Mouse (Mus musculus) ES-E14 (cell line): Measurements from ENCODE around the gene Dagla. TPM values are rescaled to one million over a fixed set of nuclear protein-coding genes. Genes with fewer than 3 reads are reported as not detected.

Experiments used
- DNase-seq: peaks from one replicate; pipeline ENCODE4 v3.0.0-alpha.2; 2013; ENCODE audit warnings: low read depth, low spot score
- H3K27ac ChIP-seq: 2 replicates; pipeline ENCODE4 v1.5.1; 2012; ENCODE audit warnings: low read depth, mild to moderate bottlenecking, low read length, moderate library complexity, mixed read lengths; ENCODE audit not compliant: poor library complexity, insufficient read depth, severe bottlenecking
- H3K36me3 ChIP-seq: 2 replicates; pipeline ENCODE4 v1.6.1; 2012; ENCODE audit warnings: mild to moderate bottlenecking, low read length, moderate library complexity, mixed read lengths; ENCODE audit not compliant: control insufficient read depth, poor library complexity, insufficient read depth, severe bottlenecking
- H3K4me1 ChIP-seq, 2 experiments: fragments of 150-350 bp in 1 of 2; sonication (generic) in 1 of 2; 2 replicates each; pipeline ENCODE4 v1.6.1; 2012; ENCODE audit warnings: low read length in 2 of 2, mild to moderate bottlenecking in 1 of 2, mixed read lengths in 1 of 2; ENCODE audit not compliant: control insufficient read depth in 2 of 2, insufficient read depth in 2 of 2, poor library complexity in 1 of 2
- H3K4me3 ChIP-seq, 2 experiments: fragments of 150-350 bp in 1 of 2; sonication (generic) in 1 of 2; 2 replicates each; pipeline ENCODE4 v1.5.1; 2012; ENCODE audit warnings: low read length in 2 of 2, low read depth in 1 of 2, mild to moderate bottlenecking in 1 of 2, mixed read lengths in 1 of 2; ENCODE audit not compliant: insufficient read depth in 1 of 2, poor library complexity in 1 of 2, severe bottlenecking in 1 of 2
- H3K9ac ChIP-seq: 2 replicates; pipeline ENCODE4 v1.6.1; 2012; ENCODE audit warnings: low read depth, mild to moderate bottlenecking, low read length, mixed read lengths; ENCODE audit not compliant: poor library complexity, insufficient read depth, severe bottlenecking
- H3K9me3 ChIP-seq: fragments of 150-350 bp; sonication (generic); 2 replicates; pipeline ENCODE4 v1.6.1; 2012; ENCODE audit warnings: low read depth, mild to moderate bottlenecking, low read length; ENCODE audit not compliant: control insufficient read depth, insufficient read depth
- CHD2 ChIP-seq: IDR thresholded peaks from 2 replicates; pipeline ENCODE4 v1.6.1; 2014; ENCODE audit warnings: mild to moderate bottlenecking, low read depth, low read length, inconsistent platforms
- HCFC1 ChIP-seq: IDR thresholded peaks from 2 replicates; pipeline ENCODE4 v1.6.1; 2012; ENCODE audit warnings: low read length, inconsistent platforms, borderline replicate concordance; ENCODE audit not compliant: insufficient read depth
- MAFK ChIP-seq: IDR thresholded peaks from 2 replicates; pipeline ENCODE4 v1.6.1; 2014; ENCODE audit warnings: mild to moderate bottlenecking, low read depth, low read length, inconsistent platforms; ENCODE audit not compliant: insufficient read depth
- ZC3H11A ChIP-seq: IDR thresholded peaks from 2 replicates; pipeline ENCODE4 v1.6.1; 2012; ENCODE audit warnings: low read depth, mild to moderate bottlenecking, inconsistent platforms, low read length, borderline replicate concordance
- ZNF384 ChIP-seq: IDR thresholded peaks from 2 replicates; pipeline ENCODE4 v1.6.1; 2012; ENCODE audit warnings: low read depth, low read length, inconsistent platforms
- in situ Hi-C, 2 experiments: fragments of 600-800 bp; cut with MboI; formaldehyde crosslinking; loops; one replicate each; pipeline ENCODE4 v1.15.1; 2025; ENCODE audit warnings: low sequenced_read_pairs in 2 of 2, inconsistent platforms in 1 of 2; ENCODE audit not compliant: unreplicated experiment in 2 of 2
- total RNA-seq: library from RNA; depleted of rRNA; stranded (reverse); fragments of 300-350 nt; gene quantifications from 2 replicates; pipeline ENCODE4 v1.2.3, GENCODE M21; 2012

Gene Dagla
- total RNA-seq, 1 experiment = 1.2 TPM

- H3K9ac ChIP-seq = peak overlapping the region; percentile 99; the same call in 1 of the 2 replicates
- H3K4me1 ChIP-seq = no peaks in the 10 kb centered on the region; a peak in 2 of 4 replicates
- DNase-seq = no peak
- TF ChIP-seq MAFK = no peak
- no peak for TF ChIP-seq HCFC1
- no peak for TF ChIP-seq CHD2
- peak; percentile 87 for TF ChIP-seq ZNF384
- TF ChIP-seq ZC3H11A = no peak
- H3K27ac ChIP-seq = no peak overlapping the region; the same call in 1 of the 2 replicates
- no peaks in the 10 kb centered on the region for H3K9me3 ChIP-seq
- peak overlapping the region; percentile 70 to 95 for H3K4me3 ChIP-seq
- in situ Hi-C loops = no loop called here
- peaks cover 42% of the 10 kb centered on the region for H3K36me3 ChIP-seq
Measured at GRCm38 (mm10) chr19:10204616-10205001, 100.1 kb downstream of the Dagla start.

DNA sequence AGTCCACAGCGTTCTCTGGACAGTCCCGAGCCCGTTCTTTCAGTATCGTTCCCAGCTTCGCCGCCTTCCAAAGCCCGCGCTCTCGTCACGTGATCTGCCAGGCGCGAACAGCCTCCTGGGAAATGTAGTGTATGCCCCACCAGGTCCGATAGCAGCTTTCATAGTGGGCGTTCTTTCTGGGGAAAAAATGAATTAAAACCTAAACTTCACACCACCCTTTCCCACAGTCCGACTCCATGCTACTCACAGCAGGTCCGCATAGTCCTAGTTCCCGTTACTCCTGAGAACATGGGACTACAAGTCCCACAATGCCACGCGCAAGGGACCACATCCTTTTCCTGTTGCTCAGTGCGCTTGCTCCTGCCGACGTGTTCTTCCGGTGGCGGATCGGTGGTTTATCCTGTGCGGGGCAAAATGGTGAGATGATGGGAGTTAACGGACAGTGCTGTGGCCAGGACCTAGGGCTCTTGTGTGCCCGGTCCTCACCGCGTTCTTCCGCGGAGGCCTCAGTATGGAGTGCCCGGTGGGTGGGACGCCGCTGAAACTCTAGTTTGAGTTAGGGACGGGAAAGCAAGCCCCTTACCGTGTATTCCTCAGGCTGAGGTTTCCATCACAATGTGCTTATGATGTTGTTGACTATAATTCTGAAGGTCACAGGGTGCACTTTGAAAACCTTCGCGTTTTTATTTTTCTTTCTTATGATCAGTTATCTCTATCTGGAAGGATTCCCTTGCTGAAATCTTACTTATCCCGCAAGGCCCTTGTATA is 100.6 kb downstream of the Dagla start, which contains the start of the genes Tmem258 and Fen1:
Gene Tmem258 (plus strand): TSS at position 167 of the 768 bp plus-strand sequence.
Gene Fen1 (minus strand): TSS at position 322 of the 768 bp plus-strand sequence.
- Histone ChIP-seq H3K36me3 (peaks cover 43% of the 10 kb centered on the region), H3K27ac (peak within 1 kb of the TSS; percentile 89), H3K4me1 (no peaks in the 10 kb centered on the region; a peak in 2 of 4 replicates), H3K4me3 (peak within 1 kb of the TSS; percentile 70 to 95), H3K9me3 (no peaks in the 10 kb centered on the region), H3K9ac (peak within 1 kb of the TSS; percentile 99)
- DNase-seq = peak; percentile 75
- in situ Hi-C loops = no loop called here
- peak; percentile 96 for TF ChIP-seq HCFC1
- TF ChIP-seq CHD2 = no peak
- no peak for TF ChIP-seq ZNF384
- no peak for TF ChIP-seq ZC3H11A

DNA sequence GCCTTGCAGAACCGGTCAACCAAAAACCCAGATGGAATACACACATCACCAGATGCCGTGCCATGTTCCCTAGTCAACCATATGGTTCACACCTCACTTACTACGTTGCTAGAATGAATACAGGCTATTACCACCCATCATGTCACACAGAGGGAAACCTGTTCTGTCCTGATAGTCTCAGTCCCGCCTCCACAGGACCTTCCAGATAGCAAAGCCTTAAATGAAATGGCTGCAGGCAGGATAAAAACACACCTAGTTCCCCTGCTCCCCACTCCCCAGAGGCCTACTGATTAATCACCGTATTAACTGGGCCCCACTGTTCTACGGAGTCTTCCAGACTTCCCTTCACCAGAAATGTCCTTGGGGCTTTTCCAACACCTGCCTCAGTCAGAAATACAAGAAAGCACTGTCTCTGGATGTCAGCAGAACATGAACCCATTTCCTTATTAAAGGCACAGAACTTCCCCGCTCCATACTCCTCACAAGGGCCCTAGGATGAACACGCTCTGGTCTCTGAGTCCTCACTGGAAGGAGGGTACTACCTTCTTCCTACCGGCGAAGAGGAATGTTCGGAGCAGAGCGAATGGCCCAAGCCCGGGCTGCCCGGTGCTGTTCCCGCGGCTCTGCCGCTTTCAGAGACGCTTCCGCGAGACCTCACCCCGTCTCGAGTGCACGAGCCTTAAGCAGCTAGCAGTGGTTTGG is 101.4 kb downstream of the Dagla start:
- DNase-seq = no peak
- peak overlapping the region; percentile 89 for H3K27ac ChIP-seq
- H3K9ac ChIP-seq = peak overlapping the region; percentile 99
- no peaks in the 10 kb centered on the region; a peak in 1 of 4 replicates for H3K4me1 ChIP-seq
- H3K4me3 ChIP-seq = peak overlapping the region; percentile 70 to 95
- in situ Hi-C loops = no loop called here
- H3K36me3 ChIP-seq = peaks cover 37% of the 10 kb centered on the region
- TF ChIP-seq CHD2 = no peak
- TF ChIP-seq ZNF384 = no peak
- TF ChIP-seq HCFC1 = no peak
- TF ChIP-seq MAFK = no peak
- no peak for TF ChIP-seq ZC3H11A
- no peaks in the 10 kb centered on the region for H3K9me3 ChIP-seq

DNA sequence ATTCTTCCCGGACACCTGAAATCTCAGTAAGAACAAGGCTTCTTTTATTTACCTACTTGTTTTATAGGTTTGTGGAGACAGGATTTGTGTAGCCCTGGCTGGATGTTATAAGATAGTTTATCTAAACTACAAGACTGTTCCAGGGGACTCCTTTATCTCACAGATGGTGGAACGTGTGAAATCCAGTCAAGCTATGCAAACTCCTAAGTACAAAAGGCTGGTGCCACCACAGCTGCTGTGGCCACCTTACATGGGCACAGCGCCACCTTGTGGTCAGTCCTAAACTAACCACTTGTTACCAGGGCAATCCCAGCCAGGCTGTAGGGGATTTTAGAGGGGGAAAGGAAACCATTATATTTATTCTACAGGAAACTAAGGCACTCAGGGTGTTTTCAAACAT is 106.0 kb downstream of the Dagla start:
- peaks cover 37% of the 10 kb centered on the region for H3K36me3 ChIP-seq
- in situ Hi-C loops = no loop called here
- peak; percentile 80 for DNase-seq

More for the DNA sequence above, 106.0 kb downstream of the Dagla start:
- no peak overlapping the region for H3K27ac ChIP-seq
- H3K9ac ChIP-seq = no peak overlapping the region
- no peak for TF ChIP-seq CHD2
- peak; percentile 54 for TF ChIP-seq ZC3H11A
- no peaks in the 10 kb centered on the region for H3K9me3 ChIP-seq
- no peak overlapping the region for H3K4me3 ChIP-seq
- peaks cover 0 to 2% of the 10 kb centered on the region in 2 experiments; a peak in 1 of 4 replicates for H3K4me1 ChIP-seq
